Mouse (Mus musculus) CD4-positive, CD25-positive, alpha-beta regulatory T cell, adult 2 months (primary cell): ENCODE results near the gene Prrc2b.

ENCODE experiments used
- DNase-seq: peaks from one replicate; pipeline ENCODE4 v3.0.0-alpha.2; 2012; ENCODE audit warnings: low read depth, low spot score

Prrc2b gene

DNA sequence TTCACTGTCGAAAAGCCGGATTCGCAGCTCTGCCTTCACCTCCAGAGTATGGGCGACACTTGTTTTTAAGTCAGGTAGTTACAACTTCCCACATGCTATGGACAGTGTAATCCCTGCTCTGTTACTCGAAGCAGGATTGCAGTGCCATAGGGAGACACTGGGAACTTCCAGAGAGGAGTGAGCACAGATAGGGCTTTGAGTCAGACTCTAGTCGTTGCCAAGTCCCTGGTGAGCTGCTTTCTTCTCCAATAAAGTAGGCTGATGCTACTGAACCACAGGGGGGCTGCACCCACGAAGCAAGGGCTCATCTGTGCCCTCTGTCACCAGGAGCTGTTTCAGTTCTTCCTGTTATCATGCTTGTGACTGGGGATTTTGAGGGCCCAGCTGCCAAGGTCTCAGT is 70.7 kb downstream of the Prrc2b start:
- DNase-seq: no peak

- DNase-seq: no peak
Observed at GRCm38 (mm10) chr2:32222057-32222456, 71.2 kb downstream of the Prrc2b start.

DNA sequence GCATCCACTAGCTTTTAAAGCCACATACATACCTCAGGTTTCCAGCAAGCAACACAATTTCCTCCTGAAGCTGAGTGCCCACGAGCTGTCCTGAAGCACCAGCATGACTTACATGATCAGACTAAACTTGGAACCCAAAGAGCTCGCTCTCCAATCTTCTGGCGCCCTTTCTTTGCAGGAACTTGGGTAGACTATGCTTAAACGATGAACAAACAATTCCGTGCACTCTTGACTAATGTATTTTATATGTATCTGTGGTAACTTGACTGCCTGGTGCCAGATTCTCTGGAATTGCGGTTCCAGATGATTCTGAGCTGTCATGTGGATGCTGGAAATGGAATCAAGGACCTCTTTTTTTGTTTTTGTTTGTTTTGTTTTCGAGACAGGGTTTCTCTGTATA is 84.6 kb downstream of the Prrc2b start:
- DNase-seq: peak; percentile 18

DNA sequence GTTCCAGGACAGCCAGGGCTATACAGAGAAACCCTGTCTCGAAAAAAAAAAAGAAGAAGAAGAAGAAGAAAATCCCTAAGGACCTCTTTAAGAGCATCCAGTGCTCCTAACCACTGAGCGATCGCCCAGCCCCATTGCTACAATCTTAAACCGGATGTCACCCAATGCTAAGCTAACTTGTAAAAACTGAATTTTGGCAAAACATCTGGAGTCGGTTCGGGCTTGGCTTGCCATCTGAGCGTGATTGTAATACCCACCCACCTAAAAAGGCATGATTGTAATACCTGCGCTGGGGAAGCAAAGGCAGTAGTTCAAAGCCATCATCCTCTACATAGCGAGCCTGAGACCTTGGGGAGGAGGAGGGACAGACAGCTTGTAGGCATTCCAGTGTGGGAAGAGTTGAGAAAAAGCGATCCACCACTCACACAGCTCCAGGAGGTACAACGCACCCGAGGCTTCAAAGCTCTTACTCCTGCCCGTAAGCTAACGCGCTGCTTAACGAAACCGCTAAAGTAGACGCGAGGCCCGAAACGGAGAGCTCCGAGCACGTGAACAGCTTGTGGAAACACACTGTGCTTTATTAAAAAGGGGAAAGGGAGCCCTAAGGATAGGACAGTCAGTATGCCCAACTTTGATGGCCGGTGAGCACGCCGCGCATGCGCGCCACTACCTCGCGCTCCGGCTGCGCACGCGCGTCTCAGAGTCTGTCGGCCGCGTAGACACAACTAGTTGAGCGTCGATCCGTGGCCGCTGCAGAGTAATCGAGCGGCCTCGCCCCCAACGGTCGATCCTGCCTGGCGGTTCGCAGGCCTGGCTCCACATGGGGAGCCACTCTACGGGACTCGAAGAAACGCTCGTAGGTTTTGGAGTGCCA is 85.2 kb downstream of the Prrc2b start, which contains the start of gene Pomt1:
Pomt1 (plus strand) TSS at position 705 of the 874 bp plus-strand sequence.
- peak; percentile 97 for DNase-seq

GRCm38 (mm10) chr2:32236760-32237487 is 86.0 kb downstream of the Prrc2b start:
- DNase-seq: peak; percentile 65

GRCm38 (mm10) chr2:32237571-32237970 is 86.7 kb downstream of the Prrc2b start:
- DNase-seq: no peak

- DNase-seq: no peak
Observed at GRCm38 (mm10) chr2:32238708-32239435, 88.0 kb downstream of the Prrc2b start.

- no peak for DNase-seq
Observed at GRCm38 (mm10) chr2:32240591-32240990, 89.7 kb downstream of the Prrc2b start.

DNA sequence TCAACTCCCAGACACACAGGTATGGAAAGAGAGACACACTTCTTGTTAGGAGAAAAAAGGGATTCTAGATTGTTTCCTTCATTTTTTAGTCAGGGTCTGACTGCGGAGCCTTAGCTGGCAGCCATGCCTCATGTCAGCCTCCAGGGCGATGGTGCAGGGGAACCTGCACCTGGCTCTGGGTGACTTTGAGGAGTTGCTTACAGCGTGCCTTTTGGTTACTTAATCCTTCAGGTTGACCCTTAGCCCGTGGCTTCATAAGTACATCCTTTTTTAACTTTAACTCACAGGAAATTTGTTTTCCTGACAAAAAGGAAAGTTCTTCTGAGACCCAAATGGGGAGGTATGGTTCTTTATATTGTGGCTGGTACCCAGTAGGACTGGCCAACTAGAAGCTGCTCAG is 92.1 kb downstream of the Prrc2b start:
- DNase-seq: no peak

- DNase-seq: no peak
Observed at GRCm38 (mm10) chr2:32246741-32247140, 95.9 kb downstream of the Prrc2b start.

- no peak for DNase-seq
Observed at GRCm38 (mm10) chr2:32248377-32249361, 97.8 kb downstream of the Prrc2b start.

- no peak for DNase-seq
Observed at GRCm38 (mm10) chr2:32251791-32252527, 101.1 kb downstream of the Prrc2b start.

DNA sequence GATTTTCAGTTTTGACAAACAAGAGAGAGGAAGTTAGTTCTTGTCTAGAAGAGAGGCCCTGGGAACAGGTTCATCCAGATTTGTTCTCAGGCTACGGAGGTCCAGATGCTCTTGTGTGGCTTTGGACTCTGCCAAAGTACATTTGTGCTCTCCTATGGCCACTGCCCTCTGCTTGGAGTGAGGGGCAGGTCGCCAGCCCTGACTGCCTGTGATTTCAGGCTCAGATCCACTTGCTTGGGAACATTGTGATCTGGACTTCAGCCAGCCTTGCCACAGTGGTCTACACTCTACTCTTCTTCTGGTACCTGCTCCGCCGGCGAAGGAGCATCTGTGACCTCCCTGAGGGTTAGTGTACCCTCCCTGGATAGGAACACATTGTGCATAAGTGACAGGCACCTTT is 101.8 kb downstream of the Prrc2b start:
- DNase-seq: no peak

DNA sequence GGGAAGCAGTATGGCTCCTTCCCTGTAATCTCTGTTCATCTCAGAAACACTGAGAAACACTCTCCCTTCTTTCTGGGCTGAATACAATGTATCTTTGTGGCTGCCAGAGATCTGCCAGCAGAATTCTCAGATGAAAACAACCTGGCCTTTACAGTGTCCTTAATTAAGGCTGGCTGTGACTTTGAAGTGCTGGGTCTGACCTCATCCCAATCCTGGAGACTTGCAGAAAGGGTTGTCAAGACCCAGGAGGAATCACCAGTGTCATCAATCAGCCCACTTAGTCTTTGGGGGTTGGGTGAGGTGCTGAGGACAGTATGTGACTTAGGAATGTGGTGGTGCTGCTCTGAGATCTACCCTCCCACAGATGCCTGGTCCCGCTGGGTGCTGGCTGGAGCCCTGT is 102.5 kb downstream of the Prrc2b start:
- no peak for DNase-seq

- no peak for DNase-seq
Observed at GRCm38 (mm10) chr2:32254563-32254962, 103.7 kb downstream of the Prrc2b start.

- no peak for DNase-seq
Observed at GRCm38 (mm10) chr2:32256273-32256672, 105.4 kb downstream of the Prrc2b start.

DNA sequence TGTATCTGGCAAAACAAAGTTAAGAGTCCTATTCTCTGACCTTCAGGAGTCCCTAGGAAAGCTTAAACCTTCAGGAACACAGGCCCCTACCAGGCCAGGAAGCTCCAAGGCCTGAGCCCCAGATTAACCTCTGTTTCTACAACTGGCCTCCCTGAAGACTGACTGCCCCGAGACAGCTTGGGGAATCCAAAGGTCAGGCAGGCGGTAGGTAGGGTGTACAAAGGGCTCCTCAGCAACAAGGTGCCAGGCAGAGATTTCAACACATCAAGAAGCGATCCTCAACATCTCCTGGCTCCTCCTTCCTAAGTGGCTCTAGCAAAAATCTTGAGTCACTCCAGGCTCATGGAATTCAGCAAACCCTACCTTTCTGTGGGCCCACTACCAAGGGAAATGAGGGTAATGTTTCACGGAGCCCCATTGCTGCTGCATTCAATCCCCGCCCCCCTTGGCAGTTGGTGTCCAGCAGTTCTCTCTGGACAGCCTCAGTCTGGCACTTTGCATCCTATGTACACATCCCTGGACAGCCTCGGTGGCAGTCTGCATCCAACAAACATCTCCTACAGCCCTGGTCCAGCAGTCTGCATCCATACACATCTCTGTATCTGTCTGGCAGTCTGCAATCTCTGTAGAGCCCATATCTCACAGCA is 108.1 kb downstream of the Prrc2b start:
- no peak for DNase-seq

- peak; percentile 93 for DNase-seq
Observed at GRCm38 (mm10) chr2:32259657-32260417, 109.0 kb downstream of the Prrc2b start, which contains the start of gene Uck1. Gene Uck1, minus strand, starts transcription at chr2:32260159.

- DNase-seq: peak; percentile 90
Observed at GRCm38 (mm10) chr2:32260635-32261034, 109.8 kb downstream of the Prrc2b start.
